Mouse (Mus musculus): ENCODE data around the gene Otud5.
"Not testable (repeated sequence)": the region's sequence is repeated elsewhere in the genome, so short reads cannot be mapped to it uniquely, and the experiment has no call there.

Gene Otud5

DNA sequence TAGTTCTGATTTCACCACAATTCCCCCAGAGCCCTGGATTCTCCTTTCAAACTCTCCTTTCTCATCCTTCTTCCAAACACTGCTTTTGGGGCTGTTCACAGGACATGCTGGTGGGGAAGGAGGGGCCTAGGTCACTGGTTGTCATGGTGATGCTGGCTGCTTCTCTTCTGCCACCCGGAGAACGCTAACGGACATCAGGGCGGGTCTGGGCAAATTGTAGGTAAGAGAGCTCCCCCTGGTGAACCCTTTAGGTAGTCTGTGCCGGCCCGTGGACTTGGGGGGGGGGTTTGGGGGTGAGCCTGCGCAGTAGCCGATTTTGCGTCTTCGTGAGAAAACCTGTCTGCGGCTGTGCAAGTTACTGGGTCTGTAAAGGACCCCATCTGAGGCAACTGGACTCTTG lies 38.7 kb downstream of the Otud5 start:
- peak in 1 of 2 experiments; percentile 57 for DNase-seq (ENCODE audit: low spot score in 2 of 2)

DNA sequence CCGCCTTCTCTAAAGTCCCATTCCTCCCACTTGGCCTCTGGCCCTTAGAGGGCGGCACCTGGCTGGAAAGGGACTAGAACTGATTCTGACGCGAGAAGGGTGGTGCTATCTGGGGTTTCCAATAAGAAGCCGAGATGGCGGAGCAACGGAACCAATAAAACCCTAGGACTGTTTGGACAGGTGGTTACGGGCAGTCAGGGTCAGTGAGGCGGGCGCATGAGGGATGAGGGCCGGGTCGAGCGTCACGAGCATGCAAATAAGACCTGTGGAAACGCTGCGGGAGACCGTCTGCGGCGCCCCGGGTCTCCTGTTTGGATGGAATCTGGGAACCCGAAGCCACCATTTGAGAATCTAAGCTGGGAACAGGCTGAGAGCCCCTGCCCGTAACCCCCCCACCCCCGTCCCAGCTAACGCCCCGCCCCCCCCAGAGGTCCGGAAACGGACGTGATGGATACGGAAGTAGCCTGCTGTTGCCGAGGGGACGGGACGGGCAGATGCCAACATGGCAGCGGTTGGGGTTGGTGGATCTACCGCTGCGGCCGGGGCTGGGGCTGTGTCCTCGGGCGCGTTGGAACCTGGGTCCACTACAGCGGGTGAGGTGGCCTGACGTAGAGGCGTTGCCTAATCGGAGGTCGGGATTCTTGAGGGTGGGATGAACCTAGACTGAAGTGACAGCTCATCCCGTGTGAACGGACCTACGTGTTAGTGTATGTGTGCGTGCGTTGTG lies 42.8 kb downstream of the Otud5 start, which contains the start of gene Slc35a2:
Gene Slc35a2, plus strand, starts transcription at position 188 of the 727 bp plus-strand sequence.
- DNase-seq (ENCODE audit: low spot score in 2 of 2), result peak; percentile 39 to 73

GRCm38 (mm10) chrX:7898211-7898610 lies 57.0 kb downstream of the Otud5 start:
- no peak for DNase-seq (ENCODE audit: low spot score in 2 of 2)

DNA sequence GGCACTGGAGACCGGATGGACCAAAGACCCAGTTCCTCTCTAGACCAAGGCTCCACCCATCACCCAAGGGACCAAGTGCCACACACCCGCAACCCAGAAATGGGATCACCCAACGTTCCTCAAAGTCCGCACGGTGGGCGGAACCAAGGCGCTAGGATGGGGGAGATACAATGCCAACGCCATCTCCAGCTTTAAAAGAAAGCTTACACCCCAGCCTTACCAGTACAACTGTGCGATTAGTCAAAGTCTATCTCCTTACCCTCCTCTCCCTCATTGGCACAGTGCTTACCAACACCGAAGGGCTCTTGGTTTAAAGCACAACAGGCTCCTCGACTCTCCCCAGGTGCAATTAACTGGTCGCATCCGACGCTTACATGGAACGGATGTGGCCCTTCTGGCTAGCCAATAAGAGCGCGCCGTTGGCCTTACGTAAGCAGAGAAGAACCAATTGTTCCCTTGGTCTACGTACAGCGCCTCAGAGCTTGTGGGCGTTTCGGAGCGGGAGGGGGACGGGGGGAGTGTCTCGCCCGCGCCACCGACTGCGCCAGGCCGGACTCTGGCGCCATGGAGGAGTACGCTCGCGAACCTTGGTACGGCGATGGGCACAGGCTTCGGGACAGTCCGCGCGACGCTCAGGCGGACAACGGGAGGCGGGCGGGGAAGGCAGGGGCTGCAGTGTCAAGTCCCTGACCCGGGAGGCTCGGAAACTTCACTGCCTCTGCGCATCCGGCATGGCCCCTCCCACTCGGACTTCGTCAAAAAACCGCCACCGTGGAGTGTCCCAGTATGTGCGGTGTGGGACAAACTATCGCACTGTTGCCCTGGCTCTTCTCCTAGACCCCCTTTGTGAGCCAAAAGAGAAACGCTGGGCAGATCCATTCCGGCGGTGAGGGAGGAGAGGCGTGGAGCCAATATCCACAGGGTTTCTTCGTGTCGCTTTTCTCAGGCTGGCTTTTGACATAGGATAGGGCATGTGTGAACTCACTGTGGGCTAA lies 58.0 kb downstream of the Otud5 start, which contains the start of the genes Pqbp1 and Timm17b:
Gene Pqbp1, minus strand, starts transcription at position 390 of the 995 bp plus-strand sequence.
Gene Timm17b, plus strand, starts transcription at position 478 of the 995 bp plus-strand sequence.
- peak; percentile 42 to 72 for DNase-seq (ENCODE audit: low spot score in 2 of 2)

DNA sequence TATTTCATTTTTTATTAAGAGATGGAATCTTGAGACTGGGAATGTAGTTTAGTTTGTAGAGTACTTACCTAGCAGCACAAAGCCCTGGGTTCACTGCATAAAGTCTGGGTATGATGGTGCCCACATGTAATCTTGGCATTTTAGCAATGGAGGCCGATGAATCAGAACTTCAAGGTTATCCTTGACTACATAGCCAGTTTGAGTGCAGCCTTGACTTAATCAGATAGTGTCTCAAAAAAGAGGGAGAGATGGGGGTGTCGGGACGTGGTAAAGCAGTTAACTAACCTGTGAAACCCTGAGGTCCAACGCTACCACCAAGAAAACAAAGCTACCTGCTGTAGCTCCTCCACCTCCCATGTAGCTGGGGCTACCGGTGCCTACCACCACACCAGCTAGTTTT lies 63.3 kb downstream of the Otud5 start:
- no peak for DNase-seq (ENCODE audit: low spot score in 2 of 2)

DNA sequence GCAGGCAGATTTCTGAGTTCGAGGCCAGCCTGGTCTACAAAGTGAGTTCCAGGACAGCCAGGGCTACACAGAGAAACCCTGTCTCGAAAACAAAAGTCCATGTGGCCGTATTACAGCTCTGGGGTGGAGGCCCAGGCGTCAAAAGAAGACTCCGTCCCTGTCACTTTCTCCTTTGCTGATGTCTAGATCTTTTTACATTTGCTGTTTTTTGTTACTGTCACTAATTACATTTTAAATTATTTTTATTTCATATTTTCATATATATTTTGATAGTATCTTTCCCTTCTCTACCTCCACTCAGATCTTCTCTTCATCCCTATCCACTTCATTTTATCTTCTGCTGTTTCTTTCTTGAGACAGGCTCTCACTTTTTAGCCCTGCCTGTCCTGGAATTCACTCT lies 66.6 kb downstream of the Otud5 start, which contains the start of gene Gm10491:
Gene Gm10491, minus strand, starts transcription at position 101 of the 400 bp plus-strand sequence.
- no peak for DNase-seq (ENCODE audit: low spot score in 2 of 2)

DNA sequence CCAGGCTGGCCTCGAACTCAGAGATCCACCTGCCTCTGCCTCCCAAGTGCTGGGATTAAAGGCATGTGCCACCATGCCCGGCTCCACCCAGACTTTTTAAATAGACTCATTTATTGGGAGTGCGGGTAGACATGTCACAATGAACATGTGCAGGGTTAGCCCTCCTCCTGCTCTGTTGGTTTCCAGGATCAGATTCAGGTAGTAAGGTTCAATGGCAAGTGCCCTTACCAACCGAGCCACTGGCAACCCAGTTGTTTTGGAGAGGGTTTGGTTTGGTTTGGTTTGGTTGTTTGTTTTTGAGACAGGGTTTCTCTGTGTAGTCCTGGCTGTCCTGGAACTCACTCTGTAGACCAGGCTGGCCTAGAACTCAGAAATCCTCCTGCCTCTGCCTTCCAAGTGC lies 68.1 kb downstream of the Otud5 start, which contains the start of gene Gm10490:
Gene Gm10490, plus strand, starts transcription at position 301 of the 400 bp plus-strand sequence.
- not testable (repeated sequence) for DNase-seq (ENCODE audit: low spot score in 2 of 2)

- no peak for DNase-seq (ENCODE audit: low spot score in 2 of 2)
These were observed 69.3 kb downstream of the Otud5 start for GRCm38 (mm10) chrX:7910473-7910872.

- DNase-seq (ENCODE audit: low spot score in 2 of 2), result peak in 1 of 2 experiments; percentile 21
These were observed 74.5 kb downstream of the Otud5 start for GRCm38 (mm10) chrX:7915669-7916068.

DNA sequence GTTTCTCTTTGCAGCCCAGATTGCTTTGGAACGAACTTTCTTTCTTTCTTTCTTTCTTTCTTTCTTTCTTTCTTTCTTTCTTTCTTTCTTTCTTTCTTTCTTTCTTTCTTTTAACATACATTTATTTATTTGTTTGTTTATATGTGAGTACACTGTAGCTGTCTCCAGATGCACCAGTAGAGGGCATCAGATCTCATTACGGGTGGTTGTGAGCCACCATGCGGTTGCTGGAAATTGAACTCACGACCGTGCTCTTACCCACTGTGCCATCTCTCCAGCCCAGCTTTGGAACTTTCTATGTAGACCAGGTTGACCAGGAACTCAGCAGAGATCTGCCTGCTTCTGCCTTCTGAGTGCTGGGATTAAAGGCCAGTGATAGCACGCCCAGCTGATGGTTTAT lies 76.8 kb downstream of the Otud5 start:
- DNase-seq (ENCODE audit: low spot score in 2 of 2), result not testable (repeated sequence)

DNA sequence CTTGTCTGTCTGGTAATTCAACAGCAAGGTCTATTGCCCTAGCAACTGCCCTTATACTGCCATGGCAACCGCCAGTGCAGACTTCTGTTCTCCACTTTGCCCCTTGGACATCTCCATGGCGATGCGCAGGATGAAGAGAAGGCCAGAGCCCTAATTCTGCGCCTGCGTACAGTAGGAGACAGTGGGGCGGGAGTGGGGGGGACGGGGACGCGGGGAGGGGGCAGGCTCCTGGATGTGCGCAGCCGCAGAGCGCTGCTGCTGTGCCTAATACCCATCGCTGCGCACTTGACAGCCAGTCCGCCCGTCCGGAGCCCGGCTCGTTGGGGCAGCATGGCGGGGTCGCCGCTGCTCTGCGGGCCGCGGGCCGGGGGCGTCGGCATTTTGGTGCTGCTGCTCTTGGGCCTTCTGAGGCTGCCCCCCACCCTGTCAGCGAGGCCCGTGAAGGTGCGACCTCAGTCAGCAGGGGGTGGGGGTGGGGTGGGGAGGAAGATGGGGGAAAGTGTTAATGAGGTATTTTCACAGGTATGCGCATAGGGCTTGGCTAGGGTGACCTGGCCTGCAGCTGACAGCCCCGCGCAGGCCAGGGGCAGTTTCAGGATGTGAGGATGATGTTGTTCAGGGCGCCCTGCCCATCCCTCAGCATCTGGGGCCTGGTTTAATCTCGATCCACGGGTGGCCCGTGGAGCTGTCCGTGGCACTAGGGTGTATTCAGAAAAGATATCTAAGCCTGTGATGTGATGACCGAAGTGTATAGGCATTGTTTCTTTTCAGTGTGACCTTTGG lies 78.6 kb downstream of the Otud5 start, which contains the start of gene Pcsk1n:
Gene Pcsk1n, plus strand, starts transcription at position 222 of the 783 bp plus-strand sequence.
- peak in 1 of 2 experiments; percentile 45 for DNase-seq (ENCODE audit: low spot score in 2 of 2)

DNA sequence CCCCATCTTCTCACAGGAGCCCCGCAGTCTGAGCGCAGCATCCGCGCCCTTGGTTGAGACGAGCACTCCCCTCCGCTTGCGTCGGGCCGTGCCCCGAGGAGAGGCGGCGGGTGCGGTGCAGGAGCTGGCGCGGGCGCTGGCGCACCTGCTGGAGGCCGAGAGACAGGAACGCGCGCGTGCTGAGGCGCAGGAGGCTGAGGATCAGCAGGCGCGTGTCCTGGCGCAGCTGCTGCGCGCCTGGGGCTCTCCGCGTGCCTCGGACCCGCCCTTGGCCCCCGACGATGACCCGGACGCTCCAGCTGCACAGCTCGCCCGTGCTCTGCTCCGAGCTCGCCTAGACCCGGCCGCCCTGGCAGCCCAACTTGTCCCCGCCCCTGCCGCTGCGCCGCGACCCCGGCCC lies 80.9 kb downstream of the Otud5 start:
- peak in 1 of 2 experiments; percentile 16 for DNase-seq (ENCODE audit: low spot score in 2 of 2)
